Mouse (Mus musculus) megakaryocyte-erythroid progenitor cell, adult 5-6 weeks (primary cell): ENCODE data around the gene Prelid1. TPM values are rescaled to one million over a fixed set of nuclear protein-coding genes. Genes with fewer than 3 reads are reported as not detected.
A peak's percentile ranks its signal among the peaks of the same experiment; 100 is the strongest.

ENCODE experiments used
- ATAC-seq: replicated peaks from 2 replicates; pipeline ENCODE4 v1.8.0; 2016; ENCODE audit warnings: mild to moderate bottlenecking, inconsistent platforms; ENCODE audit not compliant: severe bottlenecking, poor library complexity, low FRiP score, low TSS enrichment
- total RNA-seq, 2 experiments: library from RNA; stranded (forward) in 1 of 2; stranded (reverse) in 1 of 2; fragments of 200-1000, 215-1000 nt in 1 of 2; fragments of >200 nt in 1 of 2; fragmentation: Nextera tagmentation in 1 of 2; gene quantifications; 2 replicates each; pipeline ENCODE4 v1.2.3; 2014 to 2017

Prelid1 gene
- total RNA-seq, 2 experiments from 2014 or later = 80.5 to 173 TPM

DNA sequence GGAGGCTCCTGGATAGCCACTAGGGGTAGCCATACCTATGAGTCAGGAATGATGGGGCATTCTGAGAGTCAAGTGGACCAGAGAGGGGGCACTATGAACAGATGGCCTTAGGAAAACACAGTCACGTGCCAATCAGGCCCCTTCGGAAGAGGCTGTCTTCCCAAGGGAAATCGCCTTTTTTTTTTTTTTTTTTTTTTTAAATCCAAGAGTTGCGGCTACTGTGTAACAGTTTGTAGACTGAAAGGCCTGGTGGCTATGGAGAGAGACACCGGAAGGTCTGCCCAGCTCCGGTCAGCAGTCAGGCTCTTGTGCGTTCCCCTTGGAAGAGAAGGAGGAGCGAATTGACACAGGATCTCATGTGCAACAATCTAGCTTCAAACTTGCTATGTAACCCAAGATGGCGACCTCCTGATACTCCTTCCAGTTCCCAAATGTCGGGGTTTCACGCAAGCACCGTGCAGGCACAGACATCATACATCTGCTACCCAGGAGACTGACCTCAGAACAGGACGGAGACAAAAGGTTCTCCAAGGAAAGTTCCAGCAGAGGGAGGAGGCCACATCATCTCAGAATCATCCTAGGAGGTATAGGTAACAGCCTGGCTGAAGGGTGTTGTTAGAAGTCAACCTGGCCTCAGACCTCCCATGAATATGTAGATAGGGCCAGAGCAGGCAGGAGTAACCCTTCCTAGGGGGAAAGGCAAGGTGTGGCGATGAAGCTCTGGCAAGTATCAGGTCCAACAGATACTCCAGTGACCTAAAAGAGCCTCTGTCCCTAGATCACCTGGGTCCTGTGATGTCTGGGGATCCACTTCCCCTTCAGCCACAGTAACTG is 10.5 kb downstream of the Prelid1 start:
- ATAC-seq = no peak

DNA sequence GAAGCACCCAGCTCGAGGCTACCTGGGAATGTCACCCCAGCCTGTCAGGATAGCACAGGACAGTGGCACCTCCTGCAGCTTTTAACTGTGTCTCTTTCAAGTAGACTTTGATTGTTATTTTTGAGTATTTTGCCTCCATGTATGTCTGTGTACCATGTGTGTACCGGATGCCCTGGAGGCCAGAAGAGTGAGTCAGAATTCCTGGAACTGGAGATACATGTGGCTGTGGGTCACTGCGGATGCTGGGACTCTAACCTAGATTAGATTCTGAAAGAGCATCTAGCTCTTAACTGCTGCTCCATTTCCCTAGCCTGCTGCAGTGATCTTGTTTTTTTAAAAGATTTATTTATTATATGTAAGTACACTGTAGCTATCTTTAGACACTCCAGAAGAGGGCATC is 12.0 kb downstream of the Prelid1 start:
- no peak for ATAC-seq

DNA sequence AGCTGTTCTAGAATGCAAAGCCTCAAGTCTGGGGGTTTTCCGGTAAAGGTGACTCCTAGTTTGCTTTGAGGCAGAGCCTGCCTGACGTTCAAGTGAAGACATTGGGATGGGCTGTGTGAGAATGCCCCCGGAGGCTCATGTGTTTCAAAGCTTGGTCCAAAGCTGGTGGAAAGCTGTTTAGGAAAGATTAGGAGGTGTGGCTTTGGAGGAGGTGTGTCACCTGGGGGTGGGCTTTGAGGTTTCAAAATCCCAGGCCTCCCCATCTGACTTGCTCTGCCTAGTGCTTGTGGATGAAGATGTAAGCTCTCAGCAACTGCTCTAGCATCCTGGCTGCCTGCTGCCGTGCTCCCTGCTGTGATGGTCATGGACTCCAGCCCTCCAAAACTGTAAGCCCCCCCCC is 15.4 kb downstream of the Prelid1 start:
- ATAC-seq = no peak

DNA sequence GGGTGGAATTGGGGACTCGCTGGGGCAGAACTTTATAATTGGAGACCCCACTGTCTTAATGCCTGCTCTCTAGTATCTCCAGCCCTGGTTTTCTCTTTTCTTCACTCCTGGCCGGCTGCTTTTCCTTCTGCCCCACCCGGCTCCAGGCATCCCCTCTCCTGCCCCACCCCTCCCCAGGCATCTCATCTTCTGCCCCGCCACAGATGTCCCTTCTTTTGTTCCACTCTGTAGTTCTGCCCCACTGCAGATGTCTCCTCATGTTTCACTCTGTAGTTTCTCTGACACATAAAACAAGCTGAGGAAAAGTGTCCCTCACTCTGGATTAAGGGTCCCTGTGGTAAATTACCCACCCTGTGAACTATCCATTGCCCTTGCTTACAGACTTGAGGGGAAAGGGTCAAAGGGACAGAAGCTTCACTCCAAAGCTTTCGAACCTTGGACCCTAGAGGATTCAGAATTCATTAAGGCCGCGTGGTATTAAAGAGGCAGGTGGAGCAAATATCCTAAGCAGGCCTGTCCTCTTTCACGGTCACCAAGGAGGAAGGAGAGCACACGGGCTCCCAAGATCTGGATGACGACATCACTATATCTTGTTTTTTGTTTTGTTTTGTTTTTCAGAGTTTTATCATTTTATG is 17.2 kb downstream of the Prelid1 start:
- ATAC-seq = no peak

DNA sequence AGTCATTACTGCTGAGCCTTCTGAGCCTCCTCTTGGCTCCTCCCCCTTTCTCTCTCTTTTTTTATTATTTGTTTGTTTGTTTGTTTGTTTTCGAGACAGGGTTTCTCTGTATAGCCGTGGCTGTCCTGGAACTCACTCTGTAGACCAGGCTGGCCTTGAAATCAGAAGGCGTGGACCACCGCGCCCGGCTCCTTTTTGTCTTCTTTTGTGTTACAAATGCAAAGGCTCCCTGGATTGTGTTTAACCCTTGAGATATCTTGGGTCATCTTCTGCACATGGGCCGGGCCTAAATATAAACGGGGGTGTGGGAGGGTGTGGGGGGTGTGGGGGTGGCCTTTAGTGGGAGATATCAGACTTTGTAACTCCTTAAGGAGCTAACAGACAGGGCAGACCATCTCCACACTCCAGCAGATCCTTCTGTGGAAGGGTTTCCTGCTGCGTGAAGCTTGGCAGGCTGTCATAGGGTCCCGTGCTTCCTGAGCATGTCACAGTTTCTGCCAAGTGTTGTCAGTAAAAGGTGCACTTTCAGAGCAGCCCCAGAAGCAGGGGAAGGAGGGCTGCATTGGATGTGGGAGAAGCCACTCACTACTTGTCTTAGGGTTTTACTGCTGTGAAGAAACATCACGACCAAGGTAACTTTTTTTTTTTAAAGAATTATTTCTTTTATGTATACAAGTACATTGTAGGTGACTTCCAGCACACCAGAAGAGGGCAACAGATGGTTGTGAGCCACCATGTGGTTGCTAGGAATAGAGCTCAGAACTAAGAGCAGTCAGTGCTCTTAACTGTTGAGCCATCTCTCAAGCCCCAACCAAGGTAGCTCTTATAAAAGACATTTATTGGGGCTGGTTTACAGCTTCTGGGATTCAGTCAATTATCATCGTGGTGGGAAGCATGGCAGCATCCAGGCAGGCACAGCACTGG is 18.1 kb downstream of the Prelid1 start:
- ATAC-seq = no peak

DNA sequence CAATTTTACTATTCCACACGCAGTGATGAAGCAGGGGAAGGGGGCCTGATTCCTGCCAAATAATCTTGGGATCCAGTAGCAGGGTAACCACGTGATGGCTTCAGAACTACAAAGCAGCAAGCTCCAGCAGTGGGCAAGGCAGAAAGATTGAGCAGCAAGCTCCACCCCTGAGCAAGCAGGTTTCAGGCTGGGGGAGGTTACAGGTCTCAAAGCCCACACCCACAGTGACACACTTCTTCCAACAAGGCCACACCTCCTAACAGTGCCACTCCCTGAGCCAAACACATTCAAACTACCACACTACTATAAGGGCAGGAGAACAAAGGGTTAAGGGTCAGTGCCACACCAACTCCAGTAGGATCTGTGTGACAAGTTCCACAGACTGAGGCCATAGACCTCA is 19.0 kb downstream of the Prelid1 start:
- ATAC-seq = peak; percentile 38; the same call in 1 of the 2 replicates

DNA sequence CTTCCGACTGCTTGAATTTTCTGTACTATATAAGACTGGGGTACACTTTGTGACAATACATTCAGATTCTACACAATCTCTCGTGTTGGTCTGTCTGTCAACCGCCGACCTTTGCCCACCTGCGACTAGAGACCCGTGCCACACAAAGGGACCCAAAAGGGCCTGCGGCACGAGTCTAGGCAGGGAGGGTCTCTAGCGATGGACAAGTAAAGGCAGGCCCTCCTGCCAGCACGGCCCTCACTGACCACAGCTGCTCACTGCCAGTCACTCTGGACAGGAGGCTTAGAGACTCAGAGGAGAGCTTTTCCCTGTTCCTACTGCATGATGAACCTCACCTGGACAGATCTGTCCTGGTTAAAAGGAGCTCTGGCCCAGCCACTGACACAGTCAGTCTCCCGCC is 22.2 kb downstream of the Prelid1 start:
- no peak for ATAC-seq

DNA sequence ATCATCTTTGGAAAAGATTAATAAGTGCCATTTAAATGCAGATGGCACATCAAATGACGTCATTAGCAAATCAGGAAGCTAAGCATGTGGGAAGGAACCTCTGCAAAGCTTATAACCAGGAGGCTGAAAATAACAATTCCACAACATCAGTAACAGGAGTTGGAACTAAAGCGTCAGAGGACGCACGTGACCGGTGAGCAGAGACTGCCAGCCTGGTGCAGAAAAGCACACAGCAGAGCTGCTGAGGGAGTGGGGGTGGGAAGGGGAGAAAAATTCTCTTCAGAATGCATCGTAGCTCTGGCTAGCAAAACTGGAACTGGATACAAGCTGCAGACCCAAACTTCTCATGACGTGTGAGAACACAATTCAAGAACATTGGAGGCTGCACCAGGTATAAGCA is 24.0 kb downstream of the Prelid1 start:
- ATAC-seq = no peak

DNA sequence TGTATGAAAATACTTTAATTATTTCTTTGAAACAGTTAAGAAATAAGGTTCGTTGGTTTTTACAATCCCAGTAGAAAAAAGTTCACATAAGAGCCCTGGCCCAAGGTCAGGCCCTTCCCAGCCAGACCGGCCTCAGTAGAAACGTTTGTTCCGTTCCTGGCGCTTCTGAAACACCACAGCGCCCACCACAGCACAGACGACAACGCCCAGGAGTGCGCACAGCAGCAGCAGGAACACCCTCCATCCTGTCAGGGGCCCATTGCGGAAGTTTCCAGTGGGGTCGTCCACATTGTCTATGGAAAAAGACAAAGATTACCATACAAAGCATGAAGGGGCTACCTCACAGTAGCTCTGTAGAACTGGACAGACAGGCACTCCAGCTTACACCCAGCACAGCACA is 26.4 kb downstream of the Prelid1 start:
- ATAC-seq = no peak

DNA sequence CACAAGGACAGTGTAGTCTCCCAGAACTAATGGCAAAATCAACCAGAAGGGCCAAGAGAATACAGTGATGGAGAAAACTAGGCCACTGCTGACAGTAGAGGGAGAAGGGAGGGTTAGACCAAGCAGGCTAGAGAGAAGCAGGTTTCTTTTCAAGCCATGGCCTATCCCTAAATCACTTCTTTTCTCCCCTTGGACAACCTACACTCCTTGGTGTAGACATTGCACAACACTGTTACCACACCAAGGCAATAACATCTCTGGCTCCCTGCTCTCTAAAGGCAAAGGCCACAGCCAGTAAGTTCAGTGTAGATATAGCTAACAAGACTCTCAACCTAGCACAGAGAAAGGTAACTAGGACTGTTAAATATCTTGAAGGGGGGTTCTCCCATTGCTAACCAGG is 40.8 kb downstream of the Prelid1 start:
- ATAC-seq = no peak

DNA sequence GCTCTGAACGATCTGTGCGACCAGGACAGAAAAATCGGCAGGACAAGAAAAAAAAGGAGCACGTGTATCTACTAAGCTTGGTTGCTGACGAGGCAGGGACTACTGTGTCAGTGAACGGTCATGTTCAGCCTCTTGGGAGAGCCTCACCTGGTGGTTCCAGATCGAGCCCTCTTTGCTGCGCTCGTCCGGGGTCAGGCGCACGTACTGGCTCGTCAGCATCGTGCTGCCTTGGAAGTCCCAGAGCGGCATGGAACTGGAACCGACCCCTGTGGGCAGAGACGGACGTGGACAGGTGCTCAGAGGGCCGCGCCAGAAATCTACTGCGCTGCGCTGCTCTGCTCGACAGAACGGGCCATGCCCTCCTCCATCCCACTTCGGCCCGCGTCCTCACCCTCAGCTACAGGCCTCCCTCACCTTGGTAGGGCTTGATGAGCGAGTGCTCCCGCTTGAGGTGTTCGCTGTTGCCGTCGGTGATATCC is 41.7 kb downstream of the Prelid1 start:
- ATAC-seq = peak; percentile 24

DNA sequence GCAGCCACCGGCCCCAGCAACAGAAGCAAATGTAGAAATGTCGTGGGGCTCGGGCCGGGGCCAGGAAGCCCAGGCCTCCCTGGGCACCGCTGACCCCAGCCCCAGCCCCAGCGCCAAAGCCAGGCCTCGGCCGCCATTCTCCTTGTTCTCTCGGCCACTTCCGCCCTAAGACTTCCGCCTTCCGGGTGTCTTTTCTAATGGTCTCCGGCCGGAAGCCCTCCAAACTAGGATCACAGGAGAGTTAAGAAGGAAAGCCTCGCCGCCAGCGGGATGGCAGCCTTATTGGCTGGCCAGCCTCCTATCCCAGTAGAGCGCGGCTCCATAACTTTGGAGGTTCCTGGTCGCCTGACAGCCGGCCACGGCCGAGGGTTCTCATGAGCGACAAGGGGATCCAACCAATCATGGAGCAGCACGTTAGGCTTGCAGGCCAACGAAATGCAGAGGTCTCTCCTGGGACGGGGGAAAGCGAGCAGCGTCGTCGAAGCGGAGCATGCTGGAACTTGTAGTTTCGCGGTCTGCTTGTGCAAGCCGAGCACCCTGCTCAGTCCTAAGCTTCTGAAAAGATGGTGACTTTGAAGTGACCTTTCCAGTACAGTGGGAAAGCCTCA is 42.3 kb downstream of the Prelid1 start, which contains the start of gene Lman2:
TSS of gene Lman2 (minus strand) at position 331 of the 608 bp plus-strand sequence.
- ATAC-seq = peak; percentile 99

DNA sequence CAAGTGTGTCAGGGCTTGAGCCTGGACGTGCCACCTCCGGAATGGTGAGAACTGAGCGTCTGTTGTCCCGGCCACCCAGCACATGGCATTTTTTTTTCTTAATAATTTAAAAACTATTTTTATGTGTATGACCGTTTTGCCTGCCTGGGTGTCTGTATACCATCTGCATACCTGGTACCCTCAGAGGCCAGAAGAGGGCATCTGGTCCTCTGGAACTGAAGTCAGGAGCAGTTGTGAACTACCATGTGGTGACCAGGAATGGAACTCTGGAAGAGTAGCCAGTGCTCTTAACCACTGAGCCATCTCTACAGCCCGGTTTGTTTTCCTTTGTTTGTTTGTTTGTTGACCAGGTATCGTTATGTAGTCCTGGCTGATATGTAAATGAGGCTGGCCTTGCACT is 48.1 kb downstream of the Prelid1 start:
- 0 out of 2 replicates have a peak, but pooled peaks have one; percentile 36 for ATAC-seq

DNA sequence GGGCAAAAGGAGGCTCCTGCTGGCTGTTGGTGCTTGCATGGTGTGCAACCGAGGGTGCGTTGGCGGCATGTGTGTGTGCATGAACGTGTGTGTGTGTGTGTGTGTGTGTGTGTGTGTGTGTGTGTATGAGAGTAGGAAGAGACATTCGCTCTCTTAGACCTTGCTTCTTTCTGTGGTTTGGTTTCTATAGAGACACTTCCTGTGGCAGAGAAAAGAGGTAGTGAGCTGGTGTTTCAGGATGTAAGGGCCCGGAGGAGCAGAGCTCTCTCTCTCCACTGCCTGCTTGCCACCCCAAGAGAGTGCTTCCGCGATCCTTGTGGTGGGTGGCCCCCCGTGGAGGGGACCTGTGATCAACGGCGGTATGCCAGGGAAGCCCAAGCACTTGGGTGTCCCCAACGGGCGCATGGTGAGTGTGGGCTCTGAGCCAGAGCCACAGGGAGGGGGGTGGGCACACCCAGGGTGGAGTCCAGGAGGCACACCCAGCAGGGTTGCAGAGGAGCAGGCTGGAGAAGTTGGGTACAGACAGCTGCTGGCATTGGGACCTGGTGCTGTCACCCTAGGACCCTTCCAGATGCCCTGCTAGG is 49.3 kb downstream of the Prelid1 start, which contains the start of gene Rgs14:
TSS of gene Rgs14 (plus strand) at position 202 of the 584 bp plus-strand sequence.
- ATAC-seq = peak; percentile 85

DNA sequence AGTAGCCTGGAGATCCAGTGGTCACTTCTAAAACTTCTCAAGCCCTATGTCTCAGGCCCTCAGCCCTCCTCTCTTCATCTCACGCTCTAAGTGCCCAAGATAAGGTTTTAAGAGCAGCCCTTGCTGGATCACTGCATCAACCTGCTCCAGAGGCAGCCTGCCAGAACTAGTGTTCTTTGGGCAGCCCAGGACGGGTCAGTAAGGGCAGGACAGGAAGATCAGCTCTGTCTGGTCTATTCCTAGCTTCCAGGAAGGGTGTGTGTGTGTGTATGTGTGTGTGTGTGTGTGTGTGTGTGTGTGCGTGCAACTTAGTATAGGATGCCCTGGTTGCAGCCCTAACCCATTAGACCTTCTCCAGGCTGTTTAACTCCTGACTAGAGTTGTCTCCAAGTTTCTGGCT is 49.9 kb downstream of the Prelid1 start:
- no peak; the same call in 1 of the 2 replicates for ATAC-seq

DNA sequence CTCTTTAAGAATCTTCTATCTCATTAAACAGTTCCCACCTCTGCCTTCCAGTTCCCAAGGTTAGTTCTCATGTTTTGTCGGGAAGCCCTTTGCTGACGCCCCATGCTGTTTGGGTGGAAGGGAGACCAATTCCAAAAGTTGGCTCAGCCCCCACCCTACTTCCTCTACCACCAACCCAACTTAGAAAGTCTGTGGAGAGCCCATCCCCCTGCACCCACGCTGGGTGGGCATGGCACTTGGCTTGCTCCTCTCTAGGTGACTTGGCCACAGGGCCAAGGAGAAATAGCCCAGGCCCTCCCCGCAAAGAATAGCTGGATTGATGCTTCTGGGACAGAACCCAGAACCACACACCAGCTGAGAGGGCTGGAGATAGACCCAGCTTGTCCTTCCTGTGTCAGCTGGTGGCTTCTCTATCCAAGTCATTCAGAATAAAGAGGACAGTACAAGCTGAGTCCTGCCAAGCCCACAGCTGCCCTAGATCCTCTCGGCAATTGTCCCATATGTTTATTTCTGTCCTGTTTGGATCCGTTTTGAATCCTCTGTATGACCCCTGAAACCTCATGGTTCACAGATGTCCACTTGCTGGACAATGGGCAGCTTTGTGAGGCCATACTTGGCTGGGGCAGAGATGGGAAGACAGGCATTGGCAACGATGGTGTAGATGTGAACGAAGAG is 50.8 kb downstream of the Prelid1 start:
- no peak for ATAC-seq

DNA sequence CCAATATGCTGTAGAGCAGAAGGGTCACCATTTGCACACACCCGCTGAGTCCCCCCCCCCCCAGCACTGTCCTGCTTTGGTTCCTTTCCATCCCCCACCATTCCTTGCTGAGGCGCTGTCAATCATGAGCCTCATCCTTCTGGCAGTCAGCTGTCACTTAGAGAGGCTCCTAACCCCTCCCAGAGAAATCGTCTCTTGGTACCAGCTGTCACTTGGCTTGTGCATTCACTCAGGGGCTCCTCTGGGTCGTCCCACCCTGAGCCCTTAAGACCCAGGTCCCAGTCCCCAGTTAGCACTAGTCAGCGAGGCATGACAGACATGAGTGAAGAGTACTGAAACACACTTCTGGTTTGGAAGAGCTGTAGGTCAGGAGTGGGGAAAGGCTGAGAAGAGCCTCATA is 51.4 kb downstream of the Prelid1 start:
- ATAC-seq = no peak

DNA sequence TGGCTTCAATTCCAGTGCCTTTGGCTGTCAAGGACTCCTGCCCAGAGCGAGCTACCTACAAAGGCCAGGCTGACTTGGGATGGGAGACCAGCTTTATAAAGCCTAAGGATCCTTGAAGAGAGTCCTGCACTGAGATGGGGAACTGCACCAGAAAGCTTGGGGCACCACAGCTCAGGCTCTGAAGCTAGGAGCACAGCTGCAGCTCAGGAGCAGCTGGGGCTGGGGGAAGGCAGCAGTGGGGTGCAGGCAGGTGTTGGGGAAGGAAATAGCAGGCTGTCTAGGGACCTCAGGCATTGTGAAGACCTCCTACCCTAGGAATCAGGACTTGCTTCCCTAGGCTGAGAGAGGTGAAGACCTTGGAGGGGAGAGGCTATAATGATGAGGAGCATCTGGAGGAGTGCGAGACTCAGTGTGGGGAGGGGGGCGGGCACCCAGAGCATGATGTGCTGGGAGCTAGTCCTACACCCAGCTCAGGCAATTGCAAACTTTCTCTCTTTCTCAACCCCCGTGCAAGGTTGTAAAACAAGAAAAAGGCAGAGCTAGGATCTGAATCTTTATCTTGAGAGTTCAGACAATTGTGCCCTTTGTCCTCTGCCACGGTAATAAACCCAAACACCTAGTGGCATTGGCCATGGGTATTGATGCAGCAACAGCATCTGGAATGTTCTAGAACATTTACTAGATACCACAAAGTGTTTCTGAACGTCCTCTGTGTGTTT is 54.1 kb downstream of the Prelid1 start:
- no peak for ATAC-seq
